ENCODE assay signal across 21 mouse cellular contexts in genomic region chr3:123805338-123805737, GRCm38 (mm10).
DNase-seq lines count a peak whose midpoint lies in the region; ATAC-seq lines count a peak whose summit lies in the region.
"Had no signal": no experiment of that assay in that cellular context is flagged by ENCODE, and none has a peak within 500 bp of the region (broad histone marks: within the 10 kb centered on the region; RNA-seq: fewer than 3 reads in every experiment).

No protein-coding gene starts in this region.

- ATAC-seq in frontal cortex, adult (ENCODE audit: low TSS enrichment) = peak; percentile 96
- no peak for ATAC-seq in midbrain, embryonic 11.5 days (ENCODE audit: low FRiP score)
- ATAC-seq in midbrain, embryonic 16.5 days = no peak
- ATAC-seq: activated CD4-positive, CD25-positive, alpha-beta regulatory T cell, adult 4 months; CD4-positive, CD25-positive, alpha-beta regulatory T cell, adult 4 months; forebrain, embryonic 13.5 days; forebrain, embryonic 15.5 days; forebrain, postnatal 0 days; Patski had no signal

- no peaks in the 10 kb centered on the region for H3K36me3 ChIP-seq in midbrain, embryonic 11.5 days (ENCODE audit: control insufficient read depth, insufficient read depth, low read length)
- H3K36me3 ChIP-seq in midbrain, embryonic 16.5 days (ENCODE audit: control insufficient read depth, insufficient read depth, low read length) = no peaks in the 10 kb centered on the region
- H3K36me3 ChIP-seq: embryonic facial prominence, embryonic 10.5 days; embryonic facial prominence, embryonic 12.5 days; forebrain, embryonic 15.5 days; G1E had no signal

- no peak overlapping the region for H3K4me3 ChIP-seq in midbrain, embryonic 11.5 days (ENCODE audit: low read depth, low read length)
- H3K4me3 ChIP-seq in midbrain, embryonic 16.5 days (ENCODE audit: low read depth, low read length) = no peak overlapping the region
- H3K4me3 ChIP-seq: embryonic facial prominence, embryonic 10.5 days; embryonic facial prominence, embryonic 12.5 days; forebrain, embryonic 13.5 days; forebrain, embryonic 15.5 days had no signal

- no peaks in the 10 kb centered on the region for H3K4me1 ChIP-seq in midbrain, embryonic 11.5 days (ENCODE audit: control insufficient read depth, insufficient read depth, low read length)
- peaks cover 4% of the 10 kb centered on the region; the same call in 1 of the 2 replicates for H3K4me1 ChIP-seq in midbrain, embryonic 16.5 days (ENCODE audit: control insufficient read depth, insufficient read depth, low read length)
- H3K4me1 ChIP-seq: embryonic facial prominence, embryonic 10.5 days; embryonic facial prominence, embryonic 12.5 days; forebrain, embryonic 15.5 days had no signal

- 91% methylated on average over 3 of the region's 3 CpGs for WGBS in midbrain, embryonic 11.5 days
- 94% methylated on average over 3 of the region's 3 CpGs for WGBS in midbrain, embryonic 16.5 days

- no peaks in the 10 kb centered on the region for H3K27me3 ChIP-seq in midbrain, embryonic 11.5 days (ENCODE audit: control insufficient read depth, insufficient read depth, low read length)
- no peaks in the 10 kb centered on the region for H3K27me3 ChIP-seq in midbrain, embryonic 16.5 days (ENCODE audit: control insufficient read depth, insufficient read depth, low read depth, low read length)
- H3K27me3 ChIP-seq: CH12.LX; embryonic facial prominence, embryonic 12.5 days; forebrain, embryonic 13.5 days; forebrain, embryonic 15.5 days; Patski had no signal

- no peaks in the 10 kb centered on the region for H3K9me3 ChIP-seq in midbrain, embryonic 11.5 days (ENCODE audit: control insufficient read depth, low read length)
- H3K9me3 ChIP-seq in midbrain, embryonic 16.5 days (replicated peaks; ENCODE audit: control insufficient read depth, low read length, poor library complexity, severe bottlenecking) = no peaks in the 10 kb centered on the region
- H3K9me3 ChIP-seq: embryonic facial prominence, embryonic 10.5 days; embryonic facial prominence, embryonic 12.5 days; forebrain, embryonic 13.5 days; forebrain, embryonic 15.5 days had no signal

- H3K27ac ChIP-seq in midbrain, embryonic 11.5 days (ENCODE audit: low read depth, low read length) = no peak overlapping the region
- no peak overlapping the region for H3K27ac ChIP-seq in midbrain, embryonic 16.5 days (ENCODE audit: low read length)
- H3K27ac ChIP-seq: embryonic facial prominence, embryonic 10.5 days; embryonic facial prominence, embryonic 12.5 days; forebrain, embryonic 13.5 days; forebrain, embryonic 15.5 days had no signal

- no peak for DNase-seq in frontal cortex, postnatal 10 days (ENCODE audit: low spot score in 2 of 2)
- peak; percentile 68 for DNase-seq in midbrain, embryonic 11.5 days (ENCODE audit: low spot score, missing footprints)
- peak; percentile 11 to 18 for DNase-seq in right cerebral cortex, adult 2 months (ENCODE audit: low spot score in 2 of 2)
- no peak for DNase-seq in right cerebral cortex, postnatal 4 days
- DNase-seq: adrenal gland, adult 8-10 months; B cell, adult 2 months; cerebellum, adult 11 months; cerebellum, adult 18-20 months; cerebellum, adult 8-10 months; forebrain, postnatal 0 days had no signal

- H3K4me2 ChIP-seq in midbrain, embryonic 11.5 days = no peak overlapping the region
- H3K4me2 ChIP-seq in midbrain, embryonic 16.5 days (ENCODE audit: low read length) = no peak overlapping the region
- H3K4me2 ChIP-seq: embryonic facial prominence, embryonic 12.5 days; forebrain, embryonic 13.5 days; forebrain, embryonic 15.5 days had no signal

- no peak overlapping the region for H3K9ac ChIP-seq in midbrain, embryonic 11.5 days (ENCODE audit: low read length)
- no peak overlapping the region for H3K9ac ChIP-seq in midbrain, embryonic 16.5 days (ENCODE audit: low read depth, low read length)
- H3K9ac ChIP-seq: embryonic facial prominence, embryonic 12.5 days; forebrain, embryonic 13.5 days; forebrain, embryonic 15.5 days; forebrain, postnatal 0 days had no signal

Comparison
In these comparisons a context has a peak if more than half of its experiments do, and no peak if none do; other contexts are left out.
1. DNase-seq: peak in midbrain, embryonic 11.5 days (single experiment) and right cerebral cortex, adult 2 months (2 of 2); none in frontal cortex, postnatal 10 days (0 of 2) and right cerebral cortex, postnatal 4 days (single experiment).